Mouse (Mus musculus): ENCODE measurements at regions not wholly inside any gene's neighbourhood (a gene's known extent, or its start where the extent isn't known, plus 50 kb on each side); places are given as distances from the start of the nearest gene placed in this dataset.

DNA sequence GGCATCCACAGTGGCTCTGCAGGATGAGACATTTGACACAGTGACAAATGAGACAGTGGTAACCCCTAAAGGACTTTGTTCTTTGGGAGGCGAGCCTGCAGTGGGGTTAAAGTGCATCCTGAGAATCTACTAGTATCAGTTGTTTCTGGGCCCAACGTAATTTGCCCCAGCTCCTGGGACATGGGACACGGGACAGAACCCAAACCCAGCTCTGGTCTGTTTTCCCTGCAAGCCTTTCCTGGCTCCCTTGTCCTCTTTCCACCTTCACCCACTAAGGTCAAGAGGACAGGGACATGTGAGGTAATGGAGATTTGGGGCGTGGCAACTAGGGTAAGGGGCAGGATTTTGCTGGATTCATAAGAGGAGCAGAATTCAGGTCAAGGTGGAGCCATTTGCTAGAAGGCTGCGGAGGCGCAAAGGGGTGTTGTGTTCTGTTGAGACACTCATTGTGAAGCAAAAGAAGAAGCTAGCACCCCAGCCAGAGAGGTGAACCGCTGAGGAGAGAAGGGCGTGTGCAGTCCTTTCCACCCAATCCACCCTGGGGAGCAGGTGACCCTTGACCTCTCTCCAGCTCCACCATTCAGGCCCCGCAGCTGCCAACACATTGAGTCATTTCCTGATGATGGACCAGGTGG is 80.6 kb upstream of the Mgmt start:
- no peak overlapping the region for H3K9ac ChIP-seq
- 67% methylated on average over 9 of the region's 9 CpGs for WGBS (ENCODE audit: insufficient replicate concordance)
- H3K36me3 ChIP-seq = no peaks in the 10 kb centered on the region
- no peaks in the 10 kb centered on the region for H3K9me3 ChIP-seq (replicated peaks)
- H3K27me3 ChIP-seq (replicated peaks) = no peaks in the 10 kb centered on the region
- no peak overlapping the region for H3K27ac ChIP-seq
- H3K4me3 ChIP-seq = no peak overlapping the region
- H3K4me2 ChIP-seq = no peak overlapping the region
- H3K4me1 ChIP-seq = no peaks in the 10 kb centered on the region
- no peak for ATAC-seq

GRCm38 (mm10) chr7:136814751-136815150 is 79.7 kb upstream of the Mgmt start:
- no peak for ATAC-seq
- no peak overlapping the region for H3K9ac ChIP-seq
- no peak overlapping the region for H3K4me3 ChIP-seq
- no peak overlapping the region for H3K27ac ChIP-seq
- whole genome bisulfite sequencing (ENCODE audit: insufficient replicate concordance) = 67% methylated on average over 6 of the region's 6 CpGs
- H3K4me2 ChIP-seq = no peak overlapping the region
- no peaks in the 10 kb centered on the region; the same call in 1 of the 2 replicates for H3K27me3 ChIP-seq (replicated peaks)
- H3K36me3 ChIP-seq = no peaks in the 10 kb centered on the region
- no peaks in the 10 kb centered on the region for H3K4me1 ChIP-seq
- H3K9me3 ChIP-seq (replicated peaks) = no peaks in the 10 kb centered on the region

DNA sequence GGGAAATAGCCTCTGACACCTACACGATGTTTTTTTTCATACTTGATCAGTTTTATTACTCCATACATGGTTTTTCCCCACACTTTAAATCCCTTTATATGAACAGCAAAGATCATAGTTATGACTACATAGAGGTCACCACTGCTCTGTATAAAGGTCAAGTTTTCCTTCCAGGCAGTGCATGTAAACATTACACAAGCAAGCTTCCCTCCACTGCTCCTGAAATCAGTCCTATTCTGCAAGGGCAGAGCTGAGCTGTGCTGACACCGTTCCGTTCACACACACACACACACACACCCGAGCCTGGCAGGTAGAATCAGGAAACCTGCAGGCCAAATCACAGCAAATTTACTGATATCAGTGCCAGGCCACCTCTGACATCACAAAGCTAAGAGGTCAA is 74.1 kb upstream of the Mgmt start:
- WGBS (ENCODE audit: insufficient replicate concordance) = 56% methylated on average over 4 of the region's 4 CpGs
- H3K9ac ChIP-seq = no peak overlapping the region
- no peaks in the 10 kb centered on the region; the same call in 1 of the 2 replicates for H3K27me3 ChIP-seq (replicated peaks)
- H3K9me3 ChIP-seq (replicated peaks) = no peaks in the 10 kb centered on the region
- H3K4me1 ChIP-seq = no peaks in the 10 kb centered on the region
- ATAC-seq = no peak
- H3K4me3 ChIP-seq = no peak overlapping the region
- no peak overlapping the region for H3K4me2 ChIP-seq
- no peaks in the 10 kb centered on the region for H3K36me3 ChIP-seq
- H3K27ac ChIP-seq = no peak overlapping the region

GRCm38 (mm10) chr7:136825647-136826046 is 68.8 kb upstream of the Mgmt start:
- no peak overlapping the region for H3K9ac ChIP-seq
- H3K4me2 ChIP-seq = no peak overlapping the region
- H3K4me1 ChIP-seq = no peaks in the 10 kb centered on the region
- H3K27me3 ChIP-seq (replicated peaks) = no peaks in the 10 kb centered on the region
- no peak for ATAC-seq
- no peak overlapping the region for H3K4me3 ChIP-seq
- 38% methylated on average over 16 of the region's 16 CpGs for WGBS (ENCODE audit: insufficient replicate concordance)
- H3K36me3 ChIP-seq = no peaks in the 10 kb centered on the region
- no peaks in the 10 kb centered on the region for H3K9me3 ChIP-seq (replicated peaks)
- no peak overlapping the region for H3K27ac ChIP-seq

DNA sequence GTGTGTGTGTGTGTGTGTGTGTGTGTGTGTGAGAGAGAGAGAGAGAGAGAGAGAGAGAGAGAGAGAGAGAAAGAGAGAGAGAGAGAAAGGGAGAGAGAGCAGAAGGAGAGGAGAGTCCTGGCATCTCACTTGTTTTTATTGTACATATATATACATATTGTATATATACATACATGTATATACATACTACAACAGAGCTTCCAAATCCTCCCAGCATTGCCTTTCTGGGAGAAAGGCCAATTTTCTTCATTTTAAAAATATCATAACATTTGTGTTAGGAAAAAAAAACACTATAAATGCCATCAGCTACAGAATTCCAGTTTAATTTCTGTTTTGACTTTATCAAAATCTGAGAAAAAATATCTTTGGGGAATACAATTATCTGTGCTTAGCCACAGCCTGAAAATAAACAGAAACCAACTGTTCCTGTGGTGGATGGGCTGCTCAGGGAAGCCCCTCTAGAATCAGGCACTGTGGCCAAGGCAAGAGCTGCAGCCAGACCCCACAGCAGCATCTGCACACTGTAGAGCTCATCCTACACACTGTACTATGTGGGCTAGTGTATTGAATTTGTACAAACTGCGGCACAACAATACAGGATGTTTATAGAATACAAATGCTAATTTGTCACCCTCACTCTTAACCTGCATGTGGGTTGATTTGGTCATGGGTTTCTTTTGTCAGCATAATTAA is 64.6 kb upstream of the Mgmt start:
- Histone ChIP-seq H3K27me3 (replicated peaks) (no peaks in the 10 kb centered on the region), H3K36me3 (no peaks in the 10 kb centered on the region), H3K4me1 (no peaks in the 10 kb centered on the region), H3K27ac (no peak overlapping the region), H3K4me3 (no peak overlapping the region), H3K4me2 (no peak overlapping the region), H3K9ac (no peak overlapping the region), H3K9me3 (replicated peaks) (no peaks in the 10 kb centered on the region)
- ATAC-seq = no peak
- 84% methylated on average over 1 of the region's 1 CpGs for WGBS (ENCODE audit: insufficient replicate concordance)

- Histone ChIP-seq H3K9me3 (replicated peaks) (no peaks in the 10 kb centered on the region), H3K27ac (no peak overlapping the region)
Measured at GRCm38 (mm10) chr7:136832419-136832818, 62.0 kb upstream of the Mgmt start.

DNA sequence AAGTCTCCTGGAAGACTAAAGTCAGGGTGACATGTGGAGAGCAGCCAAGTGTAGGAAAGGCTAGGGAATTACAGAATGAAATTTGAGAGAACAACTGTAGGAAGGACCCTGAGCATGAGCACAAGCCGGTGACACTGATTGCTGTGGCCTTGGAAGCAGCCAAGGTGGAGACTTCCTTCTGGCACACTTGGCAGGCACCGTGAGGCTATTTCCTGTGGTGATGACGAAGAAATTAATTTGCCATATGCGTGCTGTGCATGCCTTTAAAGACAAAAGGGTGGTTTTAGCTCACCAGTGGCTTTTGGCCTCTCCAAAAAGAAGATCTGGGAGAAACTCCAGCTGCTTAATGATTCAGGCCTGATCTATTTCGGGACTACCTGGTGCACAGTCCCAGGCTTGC is 55.4 kb upstream of the Mgmt start:
- WGBS (ENCODE audit: insufficient replicate concordance) = 49% methylated on average over 5 of the region's 5 CpGs
- Histone ChIP-seq H3K9me3 (replicated peaks) (no peaks in the 10 kb centered on the region), H3K4me2 (no peak overlapping the region), H3K27me3 (replicated peaks) (no peaks in the 10 kb centered on the region), H3K27ac (no peak overlapping the region), H3K9ac (no peak overlapping the region), H3K4me1 (no peaks in the 10 kb centered on the region), H3K36me3 (no peaks in the 10 kb centered on the region), H3K4me3 (no peak overlapping the region)
- ATAC-seq = no peak

More at GRCm38 (mm10) chr7:136832419-136832818, 62.0 kb upstream of the Mgmt start:
- no peaks in the 10 kb centered on the region for H3K27me3 ChIP-seq (replicated peaks)
- 58% methylated on average over 7 of the region's 7 CpGs for WGBS (ENCODE audit: insufficient replicate concordance)
- H3K9ac ChIP-seq = no peak overlapping the region
- ATAC-seq = no peak
- no peaks in the 10 kb centered on the region for H3K36me3 ChIP-seq
- no peaks in the 10 kb centered on the region for H3K4me1 ChIP-seq
- H3K4me3 ChIP-seq = no peak overlapping the region
- H3K4me2 ChIP-seq = no peak overlapping the region

DNA sequence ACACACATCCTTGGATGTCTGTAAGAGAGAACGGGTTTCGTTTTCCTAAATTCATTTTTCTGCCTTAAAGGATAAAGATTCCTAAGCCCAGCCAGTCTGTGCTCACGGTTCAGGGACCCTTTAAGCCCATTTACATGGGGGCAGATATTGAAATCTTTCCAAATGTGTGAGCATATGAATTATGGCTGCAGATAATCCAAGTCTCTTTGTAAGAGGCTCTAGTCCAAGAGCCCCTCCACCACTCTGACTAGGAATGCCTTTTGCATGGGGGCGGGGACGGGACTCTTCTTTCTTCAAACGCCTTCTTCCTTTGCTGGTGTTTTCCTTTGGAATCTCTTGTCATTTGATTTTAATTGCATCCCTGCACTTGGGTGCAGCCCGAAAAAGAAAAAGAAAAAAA is 54.2 kb upstream of the Mgmt start:
- H3K36me3 ChIP-seq = no peaks in the 10 kb centered on the region
- H3K4me2 ChIP-seq = no peak overlapping the region
- no peak overlapping the region for H3K4me3 ChIP-seq
- no peak overlapping the region for H3K27ac ChIP-seq
- WGBS (ENCODE audit: insufficient replicate concordance) = 60% methylated on average over 7 of the region's 7 CpGs
- ATAC-seq = no peak
- H3K27me3 ChIP-seq (replicated peaks) = no peaks in the 10 kb centered on the region
- no peaks in the 10 kb centered on the region for H3K9me3 ChIP-seq (replicated peaks)
- H3K4me1 ChIP-seq = no peaks in the 10 kb centered on the region
- H3K9ac ChIP-seq = no peak overlapping the region

DNA sequence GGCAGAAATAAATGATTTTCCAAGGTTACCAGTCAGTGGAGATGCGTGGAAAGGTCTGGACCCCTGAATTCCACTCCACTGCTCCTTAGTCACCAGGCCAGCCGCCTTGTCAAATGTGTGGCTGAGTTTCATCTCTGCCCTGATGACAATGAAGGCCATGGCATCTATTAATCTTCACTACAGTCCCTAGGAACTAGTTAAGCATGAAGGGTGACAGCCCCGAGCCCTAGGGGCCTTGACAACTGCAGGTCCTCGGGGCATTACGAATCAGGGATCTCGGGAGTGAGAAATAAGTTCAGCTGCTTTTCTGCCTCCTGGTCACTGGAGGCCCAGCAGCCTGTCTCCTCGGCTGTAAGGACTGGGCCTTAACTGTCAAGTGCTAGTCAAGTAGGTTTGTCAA is 51.7 kb upstream of the Mgmt start:
- Histone ChIP-seq H3K9ac (no peak overlapping the region), H3K27me3 (replicated peaks) (no peaks in the 10 kb centered on the region), H3K4me3 (no peak overlapping the region), H3K4me1 (no peaks in the 10 kb centered on the region), H3K27ac (no peak overlapping the region), H3K36me3 (no peaks in the 10 kb centered on the region), H3K4me2 (no peak overlapping the region), H3K9me3 (replicated peaks) (no peaks in the 10 kb centered on the region)
- WGBS (ENCODE audit: insufficient replicate concordance) = 56% methylated on average over 7 of the region's 7 CpGs
- ATAC-seq = no peak

DNA sequence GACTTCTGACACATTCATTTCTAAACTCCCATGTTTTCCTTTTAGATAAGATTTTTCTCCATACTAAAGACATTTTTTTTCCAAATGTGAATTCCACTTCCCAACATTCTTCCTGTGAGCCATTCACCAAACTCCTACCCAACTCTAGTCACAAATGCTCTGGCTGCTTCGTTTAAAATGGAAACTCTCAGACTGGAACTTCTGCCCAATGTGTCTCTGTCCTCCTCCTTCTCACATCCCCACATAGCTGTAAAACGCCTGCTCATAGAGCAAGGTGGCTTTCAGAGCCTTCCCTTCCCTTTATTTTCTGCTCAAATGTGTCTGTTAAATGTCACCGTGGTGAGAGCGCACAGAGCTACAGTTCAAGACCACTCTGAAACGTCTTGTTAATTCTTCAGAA is 50.1 kb upstream of the Mgmt start:
- Histone ChIP-seq H3K4me1 (no peaks in the 10 kb centered on the region), H3K27me3 (replicated peaks) (no peaks in the 10 kb centered on the region), H3K36me3 (no peaks in the 10 kb centered on the region), H3K9ac (no peak overlapping the region), H3K27ac (no peak overlapping the region), H3K4me2 (no peak overlapping the region), H3K4me3 (no peak overlapping the region), H3K9me3 (replicated peaks) (no peaks in the 10 kb centered on the region)
- ATAC-seq = no peak
- 34% methylated on average over 5 of the region's 5 CpGs for WGBS (ENCODE audit: insufficient replicate concordance)

All from liver, embryonic 12.5 days (tissue).